Mouse (Mus musculus) erythroblast, embryonic 14.5 days (primary cell): ENCODE data around the gene Vps53.

ENCODE experiments used
- GATA1 ChIP-seq: IDR thresholded peaks from 2 replicates; pipeline ENCODE4 v1.6.1; 2012; ENCODE audit warnings: low read length, inconsistent platforms, mixed read lengths
- TAL1 ChIP-seq: IDR thresholded peaks from 3 replicates; pipeline ENCODE4 v1.6.1; 2012; ENCODE audit warnings: low read length, inconsistent platforms, mixed read lengths

GRCm38 (mm10) chr11:76217390-76217800 is 37.9 kb upstream of the Vps53 start, which contains the start of the genes Dbil5 and Gemin4:
- TF ChIP-seq TAL1 (no peak), GATA1 (no peak)
